Mouse (Mus musculus): ENCODE measurements around the gene Atp6v1g2.

Atp6v1g2 gene

DNA sequence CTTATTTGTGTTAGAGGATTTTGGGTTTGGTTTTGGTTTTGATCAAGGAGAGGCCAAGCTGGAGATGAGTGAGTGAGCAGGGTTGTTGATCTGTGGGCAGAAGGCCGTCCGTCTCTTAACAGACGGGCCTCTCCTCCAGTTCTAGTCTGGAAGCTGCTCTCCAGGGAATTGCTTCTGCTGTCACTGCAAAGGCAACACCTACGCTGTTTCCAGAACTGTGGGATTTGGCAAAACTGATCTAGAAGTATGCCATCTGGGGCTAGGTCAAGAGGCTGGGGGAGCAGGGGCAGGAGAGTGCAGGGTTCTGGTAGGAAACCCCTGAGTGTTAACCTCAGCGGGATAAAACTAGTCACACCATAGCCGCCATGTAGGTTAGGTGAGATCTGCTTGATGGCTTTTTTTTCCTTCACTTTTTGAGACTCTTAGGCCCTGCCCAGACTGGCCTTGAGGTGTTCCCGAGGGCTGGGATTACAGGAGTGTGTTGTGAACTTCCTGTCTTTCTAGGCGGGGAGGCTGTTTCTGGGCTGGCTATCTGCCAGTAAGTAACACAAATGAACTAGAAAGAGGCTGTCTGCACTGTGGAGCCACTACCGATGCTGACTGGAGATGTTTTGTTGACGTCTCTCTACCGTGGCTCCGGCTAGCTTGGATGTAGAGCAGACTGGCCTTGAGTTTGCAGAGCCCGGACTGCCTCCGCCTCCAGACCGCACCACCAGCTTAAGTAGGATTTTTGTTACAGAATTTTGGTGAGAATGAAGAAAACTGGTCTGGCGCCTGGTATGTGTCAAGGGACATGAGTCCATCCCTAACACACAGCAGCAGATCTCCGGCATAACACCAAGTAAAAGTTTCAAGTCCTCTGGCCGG, at the start of gene Atp6v1g2:
Gene Atp6v1g2, plus strand, starts transcription at position 547 of the 867 bp plus-strand sequence.
- DNase-seq = no peak

DNA sequence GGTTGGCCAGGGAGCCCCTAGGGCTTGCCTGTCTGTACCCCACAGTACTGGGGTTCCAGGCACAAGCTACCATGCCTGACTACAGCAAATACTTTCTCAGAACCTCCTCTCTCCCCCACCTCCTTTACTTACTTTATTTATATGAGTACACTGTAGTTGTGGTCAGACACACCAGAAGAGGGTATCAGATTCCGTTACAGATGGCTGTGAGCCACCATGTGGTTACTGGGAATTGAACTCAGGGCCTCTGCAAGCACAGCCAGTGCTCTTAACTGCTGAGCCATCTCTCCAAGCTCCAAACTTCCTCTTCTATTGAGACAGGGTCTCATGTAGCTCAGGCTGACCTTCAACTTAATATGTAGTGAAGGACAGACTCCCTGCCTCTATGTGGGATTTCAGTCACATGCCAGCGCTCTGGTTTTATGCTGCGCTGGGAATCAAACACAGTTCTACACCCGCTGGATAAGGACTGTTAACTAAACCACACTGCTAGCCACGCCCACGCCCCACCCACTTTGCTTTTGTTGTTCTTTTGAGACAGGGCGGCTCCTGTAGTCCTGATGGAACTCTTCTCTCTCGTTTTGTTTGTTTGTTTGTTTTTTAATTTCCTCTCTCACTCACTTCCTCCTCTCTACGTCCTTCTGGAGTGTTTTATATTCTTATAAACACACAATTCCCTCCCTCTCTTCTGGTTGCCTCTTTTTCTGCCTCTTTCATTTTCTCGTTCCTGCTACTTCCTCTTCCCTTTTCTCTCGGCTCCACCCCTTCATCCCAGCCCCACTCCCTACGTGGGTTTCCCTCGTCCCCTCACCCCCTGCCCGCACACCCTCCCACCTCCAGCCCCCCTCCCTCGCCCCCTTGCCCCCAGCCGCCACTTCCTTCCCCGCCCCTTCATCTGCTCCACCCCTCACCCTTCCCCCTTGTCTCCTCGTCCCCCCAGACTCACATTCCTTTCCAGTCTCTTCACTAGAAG, 47.5 kb upstream of the Atp6v1g2 start:
- no peak for DNase-seq

DNA sequence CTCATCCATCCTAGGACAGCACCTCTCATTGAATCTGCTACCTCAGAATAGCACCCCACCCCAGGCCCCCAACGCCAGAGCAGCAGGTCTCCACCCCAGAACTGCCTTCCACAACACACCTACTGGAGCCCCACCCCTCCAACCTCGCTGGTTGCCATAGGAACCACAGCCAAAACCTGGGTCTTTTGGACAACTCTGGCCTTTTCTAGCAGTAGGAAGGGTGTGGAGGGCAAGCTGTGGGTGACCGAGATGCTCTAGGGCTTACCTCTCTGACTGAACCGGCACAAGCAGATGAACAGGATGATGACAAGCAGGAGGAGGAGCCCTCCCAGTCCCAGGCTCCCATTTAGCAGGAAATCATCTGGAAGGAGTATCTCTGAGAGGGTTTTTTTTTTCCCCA, 46.8 kb upstream of the Atp6v1g2 start:
- DNase-seq = no peak

DNA sequence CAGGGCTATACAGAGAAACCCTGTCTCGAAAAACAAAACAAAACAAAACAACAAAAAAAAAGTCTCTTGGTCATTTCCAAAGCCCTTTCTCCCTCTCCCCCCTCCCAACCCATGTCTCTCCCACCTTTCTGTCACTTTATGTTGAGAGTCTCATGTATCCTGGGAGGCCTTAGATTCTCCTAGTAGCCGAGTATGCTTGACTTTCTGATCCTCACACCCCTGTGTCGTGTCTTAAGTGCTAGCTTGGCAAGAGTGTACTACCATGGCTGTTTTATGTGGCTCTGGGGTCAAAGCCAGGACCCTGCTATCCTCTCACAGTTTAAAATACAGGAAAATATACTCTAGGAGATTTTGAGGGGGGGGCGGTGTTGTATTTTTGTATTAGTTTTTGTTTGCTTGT, 46.1 kb upstream of the Atp6v1g2 start:
- DNase-seq = no peak

DNA sequence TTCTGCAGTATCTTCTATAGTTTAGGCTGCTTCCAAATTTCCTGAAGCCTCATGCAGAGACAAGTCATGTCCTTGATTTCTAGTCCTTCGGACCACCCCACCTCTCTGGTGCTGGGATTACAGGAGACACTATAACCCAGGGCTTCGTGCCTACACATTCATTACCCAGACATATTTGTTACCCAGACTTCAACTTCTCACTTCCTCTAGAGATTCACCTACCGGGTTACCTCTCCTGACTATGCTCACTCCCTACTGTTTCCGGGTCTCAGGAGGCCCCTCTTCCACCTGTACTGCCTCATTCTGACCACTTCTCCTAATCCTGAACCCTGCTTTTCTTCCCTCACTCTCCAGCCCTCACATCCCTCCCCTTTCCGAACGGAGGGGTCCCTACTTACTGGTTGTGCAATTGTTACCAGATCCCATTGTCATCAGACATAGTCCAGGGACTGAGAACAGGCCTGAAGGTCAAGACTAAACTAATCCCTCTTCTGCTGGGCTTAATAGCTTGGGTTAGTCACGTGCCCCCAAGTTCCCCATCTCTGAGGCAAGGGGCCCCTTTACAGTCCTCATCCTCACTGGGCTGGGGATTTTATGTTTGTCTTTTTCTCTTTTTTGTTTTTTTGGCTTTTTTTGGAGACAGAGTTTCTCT, 45.4 kb upstream of the Atp6v1g2 start, which contains the start of gene Lst1:
Gene Lst1, minus strand, starts transcription at position 481 of the 652 bp plus-strand sequence.
- no peak for DNase-seq

DNA sequence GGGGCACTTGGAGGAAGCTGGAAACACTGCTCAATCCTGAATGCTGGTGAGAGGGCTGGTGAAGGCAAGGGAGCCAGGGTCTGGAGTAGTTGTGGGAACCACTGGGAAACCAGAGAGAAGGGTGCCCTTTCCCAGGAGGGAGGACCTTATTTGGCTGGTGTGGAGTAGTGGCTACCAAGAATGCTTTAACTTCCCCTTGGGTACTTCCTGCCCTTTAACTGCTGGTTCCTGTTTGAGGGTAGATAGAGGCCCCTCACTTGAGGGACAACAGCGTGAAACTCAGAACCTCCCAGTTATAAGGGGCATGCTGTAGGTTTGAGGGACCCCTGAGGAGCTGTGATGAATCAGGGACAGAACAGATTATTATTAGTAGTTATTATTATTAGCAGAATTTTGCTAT, 44.3 kb upstream of the Atp6v1g2 start:
- DNase-seq = no peak

DNA sequence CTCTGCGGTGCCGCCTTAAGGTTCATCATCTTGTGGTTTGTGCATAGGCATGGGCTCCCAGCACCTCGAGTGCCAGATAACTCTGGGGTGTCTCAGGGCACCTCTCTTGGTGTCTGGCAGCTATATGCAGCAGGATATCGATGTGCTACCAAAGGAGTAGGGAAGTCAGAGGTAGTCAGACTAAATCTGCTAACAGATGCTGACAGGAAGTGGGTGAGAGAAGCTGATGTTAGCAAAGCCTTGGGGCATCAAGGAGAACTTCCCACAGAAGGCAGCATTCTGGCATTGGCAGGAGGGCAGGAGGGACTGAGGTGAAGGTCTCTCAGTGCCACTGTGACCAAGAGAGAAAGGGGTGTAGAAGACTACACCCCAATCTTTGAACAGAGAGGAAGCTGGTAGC, 43.4 kb upstream of the Atp6v1g2 start:
- DNase-seq = no peak

DNA sequence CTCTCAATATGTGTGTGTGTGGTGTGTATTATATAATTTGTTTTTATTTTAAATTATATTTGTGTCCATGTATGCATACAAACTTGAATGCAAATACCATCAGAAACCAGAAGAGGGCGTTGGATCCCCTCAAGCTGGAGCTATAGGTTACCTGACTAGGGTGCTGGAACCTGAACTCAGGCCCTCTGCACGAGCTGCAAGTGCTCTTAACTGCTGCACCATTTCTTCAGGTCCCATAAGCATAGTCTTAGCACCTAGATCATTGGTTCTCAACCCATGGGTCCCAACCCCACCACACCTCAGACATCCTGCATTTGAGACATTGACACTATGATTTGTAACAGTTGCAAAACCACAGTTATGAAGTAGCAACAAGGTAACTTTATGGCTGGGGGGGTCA, 41.7 kb upstream of the Atp6v1g2 start:
- DNase-seq = no peak

DNA sequence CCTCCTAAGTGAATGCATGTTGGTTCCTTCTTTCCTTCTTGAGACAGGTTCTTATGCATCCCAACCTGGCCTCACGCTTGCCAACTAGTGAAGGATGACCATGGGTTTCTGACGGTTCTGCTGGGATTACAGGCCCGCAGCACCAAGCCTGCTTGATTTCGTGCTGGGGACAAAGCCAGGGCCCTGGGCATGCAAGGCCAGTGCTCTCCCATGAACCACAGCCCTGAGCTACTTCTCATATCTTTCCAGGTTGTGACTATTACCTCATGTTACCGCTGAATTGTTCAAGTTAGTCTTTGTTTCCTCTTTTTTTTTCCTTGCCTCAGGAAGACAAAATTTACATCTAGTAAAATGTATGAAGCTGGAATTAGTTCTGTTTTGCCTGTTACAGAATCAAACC, 40.5 kb upstream of the Atp6v1g2 start:
- no peak for DNase-seq

DNA sequence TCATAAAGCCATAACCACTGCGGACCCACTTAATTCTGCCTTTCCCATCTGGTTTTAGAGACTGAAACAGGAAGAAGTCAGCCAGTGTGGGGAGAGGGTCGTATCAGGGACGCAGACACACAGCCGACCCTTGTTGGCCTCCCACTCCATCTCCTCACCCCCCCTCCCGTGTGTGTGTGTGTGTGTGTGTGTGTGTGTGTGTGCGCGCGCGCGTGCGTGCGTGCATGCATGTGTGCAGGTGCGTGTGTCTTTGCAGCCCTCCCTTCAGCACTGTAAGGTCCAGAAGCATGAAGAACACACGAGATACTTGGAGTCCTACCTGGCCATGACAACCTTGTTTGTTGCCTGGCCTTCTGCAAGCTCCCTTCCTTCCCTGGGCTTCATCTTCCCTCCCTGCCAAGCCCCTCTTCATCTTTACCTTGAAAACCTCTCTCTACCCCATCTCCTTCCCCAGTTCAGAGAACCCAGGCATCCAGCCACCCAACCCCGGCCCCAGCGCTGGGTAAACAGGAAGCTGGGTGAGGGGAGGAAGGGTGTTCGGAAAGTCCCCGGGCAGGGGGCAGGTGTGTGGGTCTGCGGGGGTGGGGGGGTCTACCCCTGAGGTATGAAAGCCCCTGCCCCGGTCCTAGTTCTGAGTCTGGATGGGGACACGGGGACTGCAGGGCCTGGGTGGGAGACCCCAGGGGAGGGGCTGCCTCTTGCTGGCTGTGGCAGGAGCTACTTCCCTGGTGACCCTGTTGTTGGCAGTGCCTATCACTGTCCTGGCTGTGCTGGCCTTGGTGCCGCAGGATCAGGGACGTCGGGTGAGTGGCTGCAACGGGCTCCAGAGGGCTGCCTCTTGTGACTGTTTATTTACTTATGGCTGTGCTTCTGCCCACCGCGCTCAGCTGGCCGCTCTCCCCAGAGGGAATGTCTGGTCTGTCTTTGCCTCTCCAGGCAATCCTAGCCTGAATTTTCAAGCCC, 39.3 kb upstream of the Atp6v1g2 start, which contains the start of gene Ltb:
Gene Ltb, plus strand, starts transcription at position 559 of the 963 bp plus-strand sequence.
- no peak for DNase-seq

DNA sequence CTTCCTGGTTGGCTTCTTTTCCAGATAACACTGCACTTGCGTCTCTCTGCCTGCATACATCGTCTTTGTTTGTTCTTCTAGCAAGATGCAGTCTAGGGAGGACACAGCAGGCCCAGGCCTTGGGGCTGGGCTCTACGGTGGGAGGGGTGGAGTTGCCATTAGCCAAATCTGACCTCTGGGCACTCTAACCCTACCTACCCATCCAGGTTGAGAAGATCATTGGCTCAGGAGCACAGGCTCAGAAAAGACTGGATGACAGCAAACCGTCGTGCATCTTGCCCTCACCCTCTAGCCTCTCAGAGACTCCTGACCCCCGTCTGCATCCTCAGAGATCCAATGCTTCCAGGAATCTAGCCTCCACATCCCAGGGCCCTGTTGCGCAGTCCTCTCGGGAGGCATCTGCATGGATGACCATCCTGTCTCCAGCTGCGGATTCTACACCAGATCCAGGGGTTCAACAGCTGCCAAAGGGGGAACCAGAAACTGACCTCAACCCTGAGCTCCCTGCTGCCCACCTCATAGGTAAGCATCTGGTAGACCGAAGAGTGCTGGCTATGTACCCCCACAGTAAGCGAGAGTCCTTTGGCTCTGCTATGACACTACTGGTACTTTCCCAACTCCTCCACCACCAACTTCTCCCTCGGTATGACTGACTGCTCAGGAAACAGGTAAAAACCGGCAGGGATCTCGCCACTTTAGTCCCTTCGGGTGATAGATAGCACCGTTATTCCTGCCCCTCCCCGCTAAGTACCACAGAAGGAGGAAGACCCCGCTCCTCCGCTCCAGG, 38.4 kb upstream of the Atp6v1g2 start:
- DNase-seq = no peak

DNA sequence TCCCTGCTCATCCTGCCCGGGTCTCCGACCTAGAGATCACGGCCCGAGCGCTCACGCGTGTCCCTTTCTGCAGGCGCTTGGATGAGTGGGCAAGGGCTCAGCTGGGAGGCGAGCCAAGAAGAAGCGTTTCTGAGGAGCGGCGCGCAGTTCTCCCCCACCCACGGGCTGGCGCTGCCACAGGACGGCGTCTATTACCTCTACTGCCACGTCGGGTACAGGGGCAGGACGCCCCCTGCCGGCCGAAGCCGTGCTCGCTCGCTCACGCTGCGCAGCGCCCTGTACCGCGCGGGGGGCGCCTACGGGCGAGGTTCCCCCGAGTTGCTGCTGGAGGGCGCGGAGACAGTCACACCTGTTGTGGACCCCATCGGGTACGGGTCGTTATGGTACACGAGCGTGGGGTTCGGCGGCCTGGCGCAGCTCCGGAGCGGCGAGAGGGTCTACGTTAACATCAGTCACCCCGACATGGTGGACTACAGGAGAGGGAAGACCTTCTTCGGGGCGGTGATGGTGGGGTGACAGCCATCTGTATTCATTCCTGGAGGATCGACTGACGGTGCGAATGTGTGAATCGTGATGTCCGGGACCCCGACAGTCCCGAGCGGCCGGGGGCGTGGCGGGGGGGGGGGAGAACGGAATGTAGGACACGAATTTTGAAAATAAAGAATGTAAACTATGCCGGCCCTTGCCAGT, 37.7 kb upstream of the Atp6v1g2 start:
- DNase-seq = peak; percentile 39 to 68

DNA sequence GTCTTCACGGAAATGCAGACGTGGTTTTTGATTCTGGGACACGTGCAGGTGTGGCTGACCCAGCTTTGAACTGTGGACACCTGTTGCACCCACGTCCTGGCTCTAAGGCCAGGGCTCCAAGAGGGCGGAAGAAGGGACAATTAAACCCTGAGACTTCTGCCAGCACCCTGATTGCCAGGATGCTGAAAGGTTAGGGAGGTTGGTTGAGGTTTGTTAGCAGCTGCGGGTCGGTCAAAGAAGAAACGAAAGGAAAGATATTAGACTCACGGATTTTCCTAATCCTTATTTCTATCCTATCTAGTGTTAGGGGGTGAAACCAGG, 37.2 kb upstream of the Atp6v1g2 start:
- no peak for DNase-seq

DNA sequence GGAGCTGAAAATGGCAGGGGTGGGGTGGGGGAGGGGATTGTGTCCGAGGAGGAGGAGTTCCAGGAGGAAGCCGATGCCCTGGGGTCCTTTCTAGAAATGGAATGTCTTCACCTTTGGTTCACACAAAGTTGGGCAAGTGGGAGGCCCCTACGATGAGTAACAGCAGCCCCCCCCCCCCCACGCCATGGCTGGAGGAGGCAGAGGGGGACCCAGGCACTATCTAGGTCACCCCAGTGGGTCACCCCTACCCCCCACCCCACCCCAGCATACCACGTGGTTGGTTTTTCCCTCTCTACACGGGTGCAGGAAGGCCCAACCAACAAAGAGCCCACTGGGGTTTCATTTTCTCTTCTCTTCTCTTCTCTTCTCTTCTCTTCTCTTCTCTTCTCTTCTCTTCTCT, 36.3 kb upstream of the Atp6v1g2 start:
- DNase-seq = no peak

DNA sequence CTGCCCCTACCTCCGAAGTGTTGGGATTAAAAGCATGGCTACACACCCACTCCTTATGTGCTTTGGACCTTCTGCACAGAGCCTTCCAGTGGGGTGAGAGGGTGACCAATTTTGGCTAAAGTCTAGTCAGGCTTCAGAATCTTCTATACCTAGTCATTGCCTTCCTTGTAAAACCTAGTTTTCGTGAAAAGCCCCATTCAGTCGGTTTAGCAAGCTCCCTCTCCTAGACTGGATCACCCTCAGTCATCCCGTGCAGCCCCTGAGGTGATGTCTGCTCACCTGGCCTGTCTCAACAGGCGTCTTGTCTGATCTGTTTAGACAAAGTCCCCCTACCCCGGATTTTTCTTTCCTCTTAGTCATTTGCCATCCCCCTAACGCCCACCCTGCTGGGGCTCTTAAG, 35.4 kb upstream of the Atp6v1g2 start:
- DNase-seq = no peak

DNA sequence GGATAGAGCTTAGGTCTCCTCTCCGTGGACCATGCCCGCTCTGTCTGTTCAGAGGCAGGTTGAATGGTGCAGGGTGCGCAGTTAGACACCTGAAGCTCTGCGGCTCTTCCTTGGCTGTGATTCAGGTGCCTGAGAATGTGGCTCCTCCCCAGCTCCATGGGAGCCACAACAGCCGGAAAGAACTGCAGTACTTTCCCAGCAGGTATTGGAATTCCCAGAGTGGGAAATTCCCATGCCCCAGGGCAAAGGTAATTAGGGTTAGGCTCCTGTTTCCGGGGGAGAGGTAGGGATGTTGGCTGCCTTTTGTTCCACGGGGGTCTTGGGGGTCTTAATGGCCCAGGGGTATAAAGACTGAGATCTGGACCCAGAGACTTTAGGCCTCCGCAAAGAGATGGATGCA, 34.5 kb upstream of the Atp6v1g2 start:
- DNase-seq = no peak

DNA sequence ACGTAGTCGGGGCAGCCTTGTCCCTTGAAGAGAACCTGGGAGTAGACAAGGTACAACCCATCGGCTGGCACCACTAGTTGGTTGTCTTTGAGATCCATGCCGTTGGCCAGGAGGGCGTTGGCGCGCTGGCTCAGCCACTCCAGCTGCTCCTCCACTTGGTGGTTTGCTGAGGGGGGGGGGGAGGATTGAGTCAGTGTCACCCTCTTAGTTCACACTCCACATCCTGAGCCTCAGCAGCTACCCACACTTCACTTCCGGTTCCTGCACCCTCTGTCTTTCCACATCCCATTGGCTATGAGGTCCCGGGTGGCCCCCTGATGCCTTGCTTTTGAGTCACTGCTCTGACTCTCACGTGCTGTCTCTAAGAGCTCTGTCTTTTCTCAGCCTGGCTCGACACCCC, 33.1 kb upstream of the Atp6v1g2 start:
- DNase-seq = no peak

DNA sequence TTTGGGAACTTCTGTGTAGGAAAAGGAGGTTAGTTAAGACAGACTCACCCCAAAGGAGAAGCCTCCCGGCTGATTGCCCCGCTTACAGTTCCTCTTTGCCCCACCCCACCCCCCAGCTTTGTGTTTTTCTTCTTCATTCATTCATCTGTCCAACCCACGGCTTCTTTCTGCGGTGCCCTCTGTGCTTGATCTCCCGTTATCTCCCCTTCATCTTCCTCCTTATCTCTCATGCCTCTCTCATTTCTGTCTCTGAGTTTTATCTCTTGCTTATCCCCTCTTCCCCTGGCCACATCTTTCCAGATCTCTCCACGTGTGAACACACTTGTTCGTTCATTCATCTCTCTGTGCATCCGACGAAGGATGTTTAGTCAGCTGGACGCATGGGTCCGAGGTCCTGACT, 32.3 kb upstream of the Atp6v1g2 start:
- no peak for DNase-seq

DNA sequence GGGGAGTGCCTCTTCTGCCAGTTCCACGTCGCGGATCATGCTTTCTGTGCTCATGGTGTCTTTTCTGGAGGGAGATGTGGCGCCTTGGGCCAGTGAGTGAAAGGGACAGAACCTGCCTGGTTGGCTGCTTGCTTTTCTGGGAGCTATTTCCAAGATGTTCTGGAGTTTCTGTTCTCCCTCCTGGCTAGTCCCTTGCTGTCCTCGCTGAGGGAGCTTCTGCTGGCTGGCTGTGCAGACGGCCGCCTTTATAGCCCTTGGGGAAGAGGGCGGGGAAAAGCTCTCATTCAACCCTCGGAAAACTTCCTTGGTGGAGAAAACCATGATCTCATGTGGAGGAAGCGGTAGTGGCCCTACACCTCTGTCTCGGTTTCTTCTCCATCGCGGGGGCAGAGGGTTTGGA, 31.7 kb upstream of the Atp6v1g2 start, which contains the start of gene Tnf:
Gene Tnf, minus strand, starts transcription at position 221 of the 400 bp plus-strand sequence.
- no peak for DNase-seq

DNA sequence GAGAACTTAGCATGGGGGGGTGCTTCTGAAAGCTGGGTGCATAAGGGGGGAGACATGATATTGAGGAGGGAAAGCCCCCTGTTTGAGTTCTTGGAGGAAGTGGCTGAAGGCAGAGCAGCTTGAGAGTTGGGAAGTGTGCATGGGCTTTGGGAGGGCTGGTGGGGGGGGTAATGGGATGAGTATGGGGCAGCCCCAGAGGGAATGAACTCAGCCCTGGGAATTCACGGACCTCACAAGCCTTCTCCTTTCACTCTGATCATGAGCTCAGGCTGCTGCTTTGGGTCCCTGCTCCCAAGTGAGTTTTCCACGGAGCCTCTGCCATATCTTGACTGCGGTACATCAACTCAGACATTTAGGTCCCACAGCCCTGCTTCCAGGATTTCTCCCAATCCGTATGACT, 31.0 kb upstream of the Atp6v1g2 start:
- no peak for DNase-seq
